Mouse (Mus musculus): ENCODE results near the gene Wdr34.

Gene Wdr34

DNA sequence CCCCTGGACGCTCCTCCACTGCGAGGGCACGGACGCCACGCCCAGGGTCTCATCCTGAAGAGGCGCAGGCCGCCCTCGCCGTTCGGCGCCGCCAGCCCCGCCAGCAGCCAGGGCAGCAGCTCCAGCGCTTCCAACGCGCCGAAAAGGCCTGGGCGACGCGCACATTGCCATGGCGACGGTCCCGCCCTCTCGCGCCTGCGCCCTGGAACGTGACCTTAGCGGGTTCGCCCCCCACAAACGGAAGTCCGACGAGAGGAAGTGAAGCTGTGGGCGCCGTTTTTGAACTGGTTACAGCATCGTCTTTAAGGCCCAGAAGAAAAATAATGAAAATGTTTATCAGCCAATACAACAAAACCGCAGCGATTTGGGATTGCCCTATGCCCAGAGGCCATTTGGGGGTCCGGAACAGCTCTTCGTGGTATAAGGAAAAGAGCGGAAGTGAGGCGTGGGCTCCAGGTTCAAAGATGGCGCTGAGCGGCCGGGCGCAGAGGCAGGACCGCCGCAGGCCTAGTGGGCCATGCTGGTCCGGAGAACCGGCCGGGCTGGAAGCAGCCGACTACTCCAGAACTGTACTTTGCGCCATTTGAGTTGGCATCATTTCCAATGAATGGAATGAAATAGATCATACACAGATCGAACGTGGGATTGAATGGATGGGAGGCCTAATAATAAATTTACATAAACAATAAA lies at the start of gene Wdr34:
TSS of gene Wdr34 (minus strand) at position 183 of the 690 bp plus-strand sequence.
- peak; percentile 98 for DNase-seq (ENCODE audit: low spot score in 2 of 2)

DNA sequence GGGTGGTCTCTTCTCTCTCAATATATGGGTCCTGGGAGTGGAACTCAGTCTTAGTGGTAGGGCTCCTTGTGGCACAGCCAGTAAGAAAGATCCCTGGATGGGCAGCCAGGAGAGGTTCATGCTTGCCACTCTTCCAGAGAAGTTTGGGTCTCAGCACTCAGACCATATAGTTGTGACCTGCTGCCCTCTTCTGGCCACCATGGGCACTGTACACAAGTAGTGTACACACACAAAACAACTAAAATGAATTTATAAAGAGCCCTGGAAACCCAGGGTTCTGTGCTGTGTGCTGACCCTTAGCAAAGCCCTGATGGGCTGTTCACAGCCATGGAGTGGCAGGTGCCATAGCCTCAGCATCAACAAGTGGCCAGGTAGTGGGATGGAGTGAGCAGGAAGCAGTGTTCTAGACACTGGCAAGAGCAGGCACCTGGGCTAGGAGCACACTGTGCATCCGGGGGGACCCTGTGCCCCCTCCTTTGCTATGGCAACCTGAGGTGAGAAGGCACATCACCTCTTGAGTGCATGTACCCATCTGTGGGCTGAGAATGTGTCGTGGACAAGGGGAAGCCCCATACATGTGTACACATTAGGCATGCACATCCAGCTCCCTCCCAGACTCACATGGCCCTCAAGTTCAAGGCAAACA lies 47.3 kb upstream of the Wdr34 start:
- DNase-seq (ENCODE audit: low spot score in 2 of 2), result peak in 1 of 2 experiments; percentile 24

DNA sequence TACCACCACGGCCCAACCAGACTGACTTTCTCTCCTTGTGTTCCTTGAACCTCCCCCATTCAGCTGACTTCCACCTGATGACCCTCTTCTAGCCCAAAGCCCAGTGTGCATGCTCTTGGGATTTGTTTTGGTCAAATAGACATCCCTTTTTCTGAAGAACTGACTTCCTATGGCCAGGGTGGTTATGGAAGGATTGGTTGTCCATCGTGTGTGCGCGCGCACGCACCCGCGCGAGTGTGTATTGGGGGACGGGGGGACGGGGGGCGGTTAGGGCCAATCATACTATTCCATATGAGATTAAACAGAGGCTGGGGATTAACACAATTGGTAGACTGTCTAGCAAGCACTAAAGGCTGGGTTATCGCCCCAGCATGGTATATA lies 45.5 kb upstream of the Wdr34 start:
- no peak for DNase-seq (ENCODE audit: low spot score in 2 of 2)

DNA sequence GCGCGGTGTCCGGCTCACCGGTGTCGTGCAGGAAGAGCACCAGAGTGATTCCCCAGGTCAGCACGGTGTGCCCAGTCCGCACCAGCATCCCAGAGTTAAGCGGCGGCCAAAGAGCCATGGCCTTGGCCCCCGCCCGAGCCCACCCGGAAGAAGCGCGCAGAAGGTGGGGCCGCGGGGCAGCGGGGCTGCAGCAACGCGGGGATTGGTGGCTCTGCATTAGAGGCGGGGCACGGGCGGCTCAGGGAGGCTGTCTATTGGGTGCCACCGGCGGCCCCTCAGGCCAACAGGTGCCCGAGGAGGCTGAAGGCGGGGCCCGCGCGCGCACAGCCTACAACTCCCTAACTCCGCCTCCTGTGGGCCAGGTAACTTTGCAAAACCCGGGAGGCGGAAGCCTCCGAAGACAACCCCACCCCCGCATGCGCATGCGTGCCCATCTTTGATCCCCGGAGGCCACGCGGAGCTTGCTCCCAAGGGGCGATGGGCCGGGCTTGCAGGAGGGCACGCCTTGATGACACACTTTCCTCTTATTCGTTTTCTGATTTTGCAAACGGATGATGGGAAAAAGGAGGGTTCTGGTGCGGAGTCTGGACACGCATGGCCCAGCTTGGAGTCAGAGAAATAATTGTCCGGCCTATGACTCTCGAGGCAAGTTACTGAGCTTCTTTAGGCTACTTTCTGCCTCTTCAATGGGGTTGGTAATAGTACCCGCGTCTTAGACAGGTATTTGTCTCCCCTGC lies 45.0 kb upstream of the Wdr34 start, which contains the start of gene Zdhhc12:
TSS of gene Zdhhc12 (minus strand) at position 178 of the 737 bp plus-strand sequence.
- DNase-seq (ENCODE audit: low spot score in 2 of 2), result peak; percentile 90 to 92

DNA sequence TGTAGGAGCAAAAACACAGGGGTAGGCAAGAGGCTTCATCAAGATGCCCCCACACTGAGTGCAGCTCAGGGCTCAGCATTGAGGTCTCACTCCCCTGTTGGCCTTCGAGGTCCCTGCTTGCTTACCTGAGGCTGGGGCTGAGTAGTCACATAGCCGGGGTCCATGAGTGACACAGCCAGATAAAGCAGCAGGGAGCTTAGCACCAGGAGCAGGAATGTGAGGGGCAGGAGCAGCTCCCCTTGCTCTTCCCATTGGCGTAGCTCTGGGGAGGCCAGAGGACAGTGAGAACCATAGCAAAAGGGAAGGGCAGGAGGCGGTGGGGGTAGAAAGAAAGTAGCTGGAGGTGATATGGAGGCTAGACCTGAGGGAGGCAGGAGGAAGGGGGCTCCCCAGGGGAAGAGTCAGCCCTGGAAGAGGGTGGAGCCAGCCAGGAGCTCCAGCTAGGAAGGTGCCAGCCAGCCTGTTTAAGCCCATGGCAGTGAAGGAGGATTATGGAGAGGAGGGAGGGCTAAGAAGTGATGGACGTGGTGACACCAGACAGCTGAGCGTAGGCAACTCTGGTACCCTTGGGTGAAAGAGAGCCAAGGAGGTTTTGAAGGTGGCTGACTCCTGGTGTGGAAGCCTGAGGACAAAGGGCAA lies 43.7 kb upstream of the Wdr34 start:
- DNase-seq (ENCODE audit: low spot score in 2 of 2), result no peak

DNA sequence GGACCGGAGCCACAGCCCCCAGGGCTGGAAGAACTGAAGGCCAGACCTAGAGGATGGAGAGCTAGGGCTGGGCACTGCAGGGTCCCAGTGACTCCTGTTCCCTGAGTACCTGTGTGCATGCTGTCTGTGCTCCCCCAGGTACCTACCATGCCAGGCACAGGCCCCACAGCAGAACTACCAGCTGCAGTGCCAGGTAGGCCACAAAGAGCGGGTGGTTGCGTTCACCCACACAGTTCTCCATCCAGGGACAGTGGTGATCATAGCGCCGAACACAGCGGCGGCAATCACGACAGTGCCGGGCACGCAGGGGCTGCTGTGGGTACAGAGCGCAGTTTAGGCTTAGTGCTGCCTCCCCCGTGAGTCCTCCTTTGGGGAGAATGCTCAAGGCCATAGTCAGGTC lies 42.8 kb upstream of the Wdr34 start:
- no peak for DNase-seq (ENCODE audit: low spot score in 2 of 2)

DNA sequence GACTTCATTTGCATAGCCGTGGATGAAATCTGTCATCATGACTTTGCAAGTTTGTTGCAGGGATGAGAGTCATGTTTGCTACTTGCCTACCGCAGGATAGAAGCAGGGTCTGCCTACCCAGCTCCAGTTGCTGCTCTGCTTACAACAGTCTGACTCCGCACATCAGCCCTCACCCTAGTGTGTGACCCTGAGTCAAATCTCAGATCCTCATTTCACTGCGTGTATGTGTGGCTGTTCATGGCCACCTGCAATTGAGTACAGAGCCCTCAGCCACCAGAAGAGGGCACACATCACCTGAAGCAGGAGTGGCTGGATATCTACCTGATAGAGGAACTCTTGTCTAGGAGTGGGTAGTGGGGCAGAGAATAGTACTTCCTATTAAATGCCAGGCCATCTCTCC lies 38.6 kb upstream of the Wdr34 start:
- no peak for DNase-seq (ENCODE audit: low spot score in 2 of 2)

DNA sequence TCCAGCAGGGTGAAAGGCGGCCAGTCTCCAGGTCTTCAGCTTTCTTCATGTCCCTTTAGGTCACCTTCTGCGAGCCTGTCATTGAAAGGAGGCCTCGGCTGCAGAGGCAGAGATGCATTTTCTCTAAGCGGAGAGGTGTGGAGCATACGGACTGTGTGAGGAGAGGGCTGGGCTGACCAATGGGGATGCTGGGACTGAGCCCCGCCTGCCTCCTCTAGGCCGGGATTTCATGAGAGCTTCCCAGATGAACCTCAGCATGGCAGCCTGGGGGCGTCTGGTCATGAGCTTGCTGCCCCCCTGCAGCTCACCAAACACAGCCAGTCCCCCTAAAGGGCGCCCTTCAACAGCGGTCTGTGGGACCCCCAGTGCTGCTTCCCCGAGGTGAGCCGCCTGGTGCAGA lies 36.0 kb upstream of the Wdr34 start:
- DNase-seq (ENCODE audit: low spot score in 2 of 2), result no peak

DNA sequence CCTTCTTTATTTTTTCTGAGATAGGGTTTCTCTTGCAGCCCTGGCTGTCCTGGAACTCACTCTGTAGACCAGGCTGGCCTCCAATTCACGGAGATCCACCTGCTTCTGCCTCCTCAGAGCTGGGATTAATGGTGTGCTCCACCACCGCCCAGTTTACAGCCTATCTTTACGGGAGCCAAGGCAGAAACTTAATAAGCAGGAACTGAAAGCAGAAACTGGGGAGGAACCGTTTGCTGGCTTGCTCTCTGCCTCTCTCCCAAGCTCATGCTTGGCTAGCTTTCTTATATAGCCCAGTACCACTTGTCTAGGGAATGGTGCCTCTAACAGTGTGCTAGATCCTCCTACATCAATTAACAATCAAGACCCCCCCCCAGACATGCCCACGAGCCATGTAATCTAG lies 35.4 kb upstream of the Wdr34 start:
- DNase-seq (ENCODE audit: low spot score in 2 of 2), result no peak

DNA sequence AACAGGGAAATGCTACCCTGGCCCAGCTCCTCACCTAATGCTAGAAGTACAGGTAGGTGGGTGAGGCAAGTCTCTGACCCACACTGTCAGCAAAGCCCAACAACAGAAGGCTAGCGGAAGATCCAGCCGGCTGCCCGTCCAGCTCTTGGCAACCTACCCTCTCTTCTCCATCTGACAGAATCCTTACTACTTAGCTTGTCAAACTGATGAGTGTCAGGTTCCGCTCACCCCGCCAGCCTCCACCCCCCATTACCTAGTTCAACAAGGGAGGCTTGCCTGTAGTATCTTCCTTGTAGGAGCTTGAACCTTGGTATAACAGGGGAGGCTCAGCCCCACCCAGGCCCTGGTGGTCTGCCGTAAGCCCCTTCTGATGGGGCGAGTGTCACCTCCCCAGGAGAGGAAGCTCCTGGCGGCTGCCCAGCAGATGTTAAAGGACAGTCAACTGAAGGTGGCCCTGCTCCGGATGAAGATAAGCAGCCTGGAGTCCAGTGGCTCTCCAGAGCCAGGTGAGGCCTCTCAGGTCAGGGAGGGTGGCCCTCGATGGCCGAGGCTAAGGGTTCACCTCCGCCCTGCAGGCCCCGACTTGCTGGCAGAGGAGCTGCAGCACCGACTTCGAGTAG lies 31.6 kb upstream of the Wdr34 start:
- DNase-seq (ENCODE audit: low spot score in 2 of 2), result no peak

DNA sequence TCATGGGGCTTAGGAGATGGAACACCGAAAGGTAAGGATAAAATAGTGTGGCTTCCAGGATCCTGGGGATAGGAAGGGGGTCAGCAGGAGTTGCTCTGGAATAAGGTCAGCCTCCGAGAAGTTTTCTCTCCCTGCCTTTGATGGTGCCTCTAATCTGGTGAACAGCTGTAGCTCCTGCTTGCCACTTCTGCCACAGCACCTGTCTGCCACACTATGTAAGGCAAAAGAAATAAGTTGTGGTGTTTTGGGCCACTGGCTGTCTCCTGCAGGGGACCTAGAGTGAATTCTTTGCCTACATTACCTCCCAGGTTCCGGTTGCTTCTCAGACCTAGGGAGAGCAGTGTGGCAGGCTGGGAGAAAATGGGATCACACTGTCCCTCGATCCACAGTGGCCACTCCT lies 30.1 kb upstream of the Wdr34 start:
- DNase-seq (ENCODE audit: low spot score in 2 of 2), result no peak

DNA sequence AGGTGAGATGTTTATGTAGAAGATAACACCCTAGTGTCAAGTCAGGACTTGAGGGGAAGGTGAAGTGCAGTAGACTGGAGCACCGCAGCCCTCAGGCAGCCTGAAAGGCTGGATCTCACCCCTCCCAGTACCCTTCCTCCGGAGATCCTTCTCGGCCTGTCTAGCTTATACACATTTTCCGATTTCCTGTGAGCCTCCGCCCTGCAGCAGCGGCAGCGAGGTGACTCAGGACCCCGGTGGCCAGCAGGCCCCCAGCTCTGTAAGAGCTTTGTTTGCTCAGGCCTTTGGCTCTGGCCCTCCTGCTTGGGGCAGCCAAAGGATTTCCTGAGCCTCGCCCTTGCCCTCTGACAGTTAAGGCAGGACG lies 29.6 kb upstream of the Wdr34 start:
- no peak for DNase-seq (ENCODE audit: low spot score in 2 of 2)

DNA sequence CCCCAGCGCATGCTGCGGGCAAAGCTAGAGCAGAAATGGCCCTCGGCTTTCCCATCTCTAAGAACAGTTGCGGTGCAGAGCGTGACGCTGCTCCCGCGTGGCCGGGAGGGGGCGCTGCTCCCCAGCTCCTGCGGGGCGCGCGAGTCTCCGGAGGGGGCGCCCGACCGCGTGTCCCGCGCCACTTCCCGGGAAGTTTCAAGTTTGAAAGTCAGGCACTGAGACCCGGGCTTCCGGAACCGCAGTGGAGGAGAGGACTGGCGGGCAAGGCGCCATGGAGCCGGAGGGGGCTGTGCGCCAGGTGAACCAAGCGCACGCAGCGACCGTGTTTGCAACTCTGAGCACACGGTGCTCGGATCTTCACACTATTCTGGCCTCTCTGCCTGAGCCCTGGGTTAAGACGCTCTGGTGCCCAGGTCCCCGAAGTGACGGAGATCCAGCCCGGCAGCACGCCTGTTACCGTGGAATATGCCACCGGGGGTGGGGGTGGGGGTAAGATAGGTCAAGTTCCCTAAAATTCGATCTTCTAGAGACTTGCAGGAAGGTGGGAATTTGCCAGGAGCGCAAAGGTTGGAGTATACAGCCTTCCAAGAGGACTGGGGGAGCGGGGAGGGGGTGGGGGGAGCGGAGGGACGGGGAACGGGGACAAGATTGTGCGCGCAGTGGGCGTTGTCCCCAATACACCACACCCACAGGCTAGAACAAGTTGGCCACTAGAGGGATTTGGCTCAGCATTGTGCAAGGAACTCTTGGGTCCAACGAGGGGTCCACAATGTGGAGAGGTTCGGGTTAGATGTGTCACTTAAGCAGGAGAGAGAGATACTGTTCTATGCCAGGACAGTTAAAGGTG lies 29.0 kb upstream of the Wdr34 start, which contains the start of gene Pkn3:
TSS of gene Pkn3 (plus strand) at position 183 of the 847 bp plus-strand sequence.
- DNase-seq (ENCODE audit: low spot score in 2 of 2), result peak; percentile 75 to 83

DNA sequence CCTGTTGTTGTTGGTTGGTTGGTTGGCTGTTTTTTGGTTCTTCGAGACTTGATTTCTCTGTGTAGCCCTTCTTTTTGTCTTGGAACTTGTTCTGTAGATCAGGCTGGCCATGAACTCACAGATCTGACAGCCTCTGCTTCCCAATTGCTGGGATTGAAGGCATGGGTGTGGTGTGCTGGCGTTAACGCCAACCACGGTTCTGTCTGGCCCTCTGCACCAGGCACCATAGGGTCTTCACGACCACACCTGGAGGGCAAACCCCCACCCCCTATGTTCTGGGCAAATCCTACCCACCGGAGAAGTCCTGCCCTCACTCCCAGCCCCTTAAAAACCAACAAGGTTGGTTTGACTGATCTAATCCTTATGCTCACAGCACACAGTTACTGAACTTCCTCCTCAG lies 28.3 kb upstream of the Wdr34 start:
- DNase-seq (ENCODE audit: low spot score in 2 of 2), result no peak

DNA sequence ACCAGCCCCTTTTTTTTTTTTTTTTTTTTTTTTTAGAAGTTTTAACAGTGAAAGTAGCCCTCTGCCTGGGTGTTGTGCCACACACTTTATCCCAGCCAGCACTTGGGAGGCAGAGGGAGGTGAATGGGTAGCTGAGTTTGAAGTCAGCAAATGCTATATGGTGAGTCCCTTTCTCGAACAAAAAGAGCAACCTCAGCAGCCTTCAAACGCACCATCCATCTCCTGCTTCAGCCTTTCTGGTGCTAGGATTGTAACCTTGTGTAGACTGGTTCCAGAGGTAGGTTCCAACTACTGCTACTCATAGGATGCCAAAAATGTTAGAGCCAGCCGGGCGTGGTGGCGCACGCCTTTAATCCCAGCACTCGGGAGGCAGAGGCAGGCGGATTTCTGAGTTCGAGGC lies 27.8 kb upstream of the Wdr34 start:
- no peak for DNase-seq (ENCODE audit: low spot score in 2 of 2)

DNA sequence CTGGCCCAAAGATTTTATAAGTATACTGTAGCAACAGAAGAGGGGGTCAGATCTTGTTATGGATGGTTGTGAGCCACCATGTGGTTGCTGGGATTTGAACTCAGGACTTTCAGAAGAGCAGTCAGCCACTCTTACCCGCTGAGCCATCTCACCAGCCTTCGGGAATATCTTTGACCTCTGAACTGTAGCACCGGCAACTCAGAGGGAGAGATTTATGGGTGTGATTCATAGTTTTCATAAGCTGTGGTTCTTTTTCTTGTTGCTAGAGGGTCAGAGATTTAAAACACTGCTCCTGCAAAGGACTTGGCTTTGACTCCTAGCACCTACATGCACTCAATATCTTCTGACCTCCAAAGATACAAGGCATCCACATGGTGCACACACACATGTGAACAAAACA lies 26.9 kb upstream of the Wdr34 start:
- DNase-seq (ENCODE audit: low spot score in 2 of 2), result no peak

DNA sequence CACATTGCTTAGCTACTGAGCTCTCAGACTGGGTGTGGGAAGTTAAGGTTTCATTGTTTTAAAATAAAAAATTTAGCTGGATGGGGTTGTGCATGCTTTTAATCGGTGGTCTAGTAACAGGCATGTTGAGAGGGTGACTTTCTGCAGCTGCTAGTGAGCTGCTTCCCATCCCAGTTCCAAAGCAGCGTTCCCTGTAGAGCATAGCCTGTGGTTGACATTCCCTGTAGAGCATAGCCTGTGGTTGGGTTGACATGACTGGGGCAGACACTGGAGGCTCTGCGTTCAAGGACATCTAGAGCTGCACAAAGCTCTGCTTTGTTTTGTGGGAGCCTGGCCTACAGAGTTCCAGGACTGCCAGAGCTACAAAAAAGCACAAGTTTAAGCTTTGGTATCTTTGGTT lies 24.6 kb upstream of the Wdr34 start:
- DNase-seq (ENCODE audit: low spot score in 2 of 2), result no peak

DNA sequence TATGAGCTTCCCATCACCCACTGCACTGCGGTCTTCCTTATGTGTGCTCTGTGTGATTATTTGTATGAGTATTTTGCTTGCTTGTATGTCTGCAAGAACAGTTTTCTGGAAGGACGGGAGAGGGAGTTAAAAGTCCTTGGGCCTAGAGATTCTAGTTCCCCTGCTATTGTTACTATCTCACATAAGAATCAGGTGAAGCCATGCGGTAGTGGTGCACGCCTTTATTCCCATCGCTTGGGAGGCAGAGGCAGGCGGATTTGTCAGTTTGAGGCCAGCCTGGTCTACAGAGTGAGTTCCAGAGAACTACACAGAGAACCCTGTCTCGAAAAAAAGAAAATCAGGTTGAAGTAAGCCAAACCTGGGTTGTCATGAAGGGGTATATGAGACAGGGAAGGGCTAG lies 24.2 kb upstream of the Wdr34 start:
- no peak for DNase-seq (ENCODE audit: low spot score in 2 of 2)

DNA sequence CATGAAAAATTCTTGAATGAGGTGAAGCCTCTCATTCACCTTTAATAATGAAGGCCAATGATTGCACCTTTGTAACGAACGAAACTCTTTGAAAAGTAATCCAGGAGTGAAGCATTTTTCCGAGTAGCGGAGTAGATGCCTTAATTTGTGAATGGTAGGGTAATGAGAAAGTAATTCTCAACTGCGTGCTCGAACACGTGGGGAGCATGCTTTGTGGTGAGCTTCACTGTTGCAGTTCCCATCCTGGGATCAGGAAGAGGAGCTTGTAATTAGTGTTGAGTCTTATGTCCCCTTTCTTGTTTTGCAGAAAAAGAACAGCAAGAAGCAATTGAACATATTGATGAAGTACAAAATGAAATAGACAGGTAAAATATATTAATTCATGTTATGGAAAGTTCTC lies 19.3 kb upstream of the Wdr34 start:
- DNase-seq (ENCODE audit: low spot score in 2 of 2), result no peak

DNA sequence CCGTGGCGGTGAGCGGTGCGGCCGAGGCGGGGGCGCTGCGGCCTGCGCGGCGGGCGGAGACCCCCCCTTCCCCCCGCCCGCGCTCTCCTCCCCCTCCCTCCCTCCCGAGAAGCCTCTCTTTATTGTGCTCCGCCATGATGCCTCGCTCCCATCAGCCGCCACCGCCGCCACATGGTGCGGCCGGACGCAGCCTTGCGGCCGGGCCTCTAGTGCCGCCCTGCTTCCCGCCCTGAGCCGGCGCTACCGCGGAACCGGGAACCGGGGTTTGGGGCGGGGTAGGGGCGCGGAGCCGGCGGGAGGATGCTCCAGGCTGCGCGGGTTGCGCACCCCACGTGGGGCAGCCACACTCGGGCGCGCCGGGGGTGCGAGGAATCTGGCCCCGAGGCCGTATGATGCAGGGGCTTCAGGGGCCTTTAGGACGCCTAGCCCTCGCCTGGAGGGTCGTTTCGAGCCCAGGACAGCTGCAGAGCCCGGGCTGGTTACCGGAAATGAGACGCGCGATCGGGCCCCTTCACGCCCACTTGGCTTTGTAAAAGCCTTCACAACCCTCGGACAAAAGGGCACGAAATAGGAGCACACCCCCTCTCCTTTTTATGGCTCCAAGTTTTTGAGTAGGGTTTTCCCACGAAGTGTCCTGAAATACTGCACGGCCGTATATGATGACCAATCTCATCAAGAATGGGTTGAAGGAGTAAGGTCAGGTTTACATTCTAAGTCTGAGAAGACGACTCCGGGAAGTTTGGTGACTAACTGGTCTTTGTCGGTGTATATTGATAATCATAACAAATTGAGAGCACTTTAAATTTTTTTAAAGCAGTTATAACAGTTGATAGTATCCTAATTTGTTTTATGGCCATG lies 18.6 kb upstream of the Wdr34 start:
- DNase-seq (ENCODE audit: low spot score in 2 of 2), result peak in 1 of 2 experiments; percentile 20
